Mouse (Mus musculus) T-helper 2 cell (primary cell): Measurements from ENCODE around the gene Gpc1.

Experiments
- in situ Hi-C: fragments of 300-600 bp; cut with MboI, MseI; formaldehyde crosslinking; loops from one replicate; pipeline ENCODE4 v1.15.1; 2025; ENCODE audit warnings: high pct_unique_total_duplicates

Gene Gpc1

DNA sequence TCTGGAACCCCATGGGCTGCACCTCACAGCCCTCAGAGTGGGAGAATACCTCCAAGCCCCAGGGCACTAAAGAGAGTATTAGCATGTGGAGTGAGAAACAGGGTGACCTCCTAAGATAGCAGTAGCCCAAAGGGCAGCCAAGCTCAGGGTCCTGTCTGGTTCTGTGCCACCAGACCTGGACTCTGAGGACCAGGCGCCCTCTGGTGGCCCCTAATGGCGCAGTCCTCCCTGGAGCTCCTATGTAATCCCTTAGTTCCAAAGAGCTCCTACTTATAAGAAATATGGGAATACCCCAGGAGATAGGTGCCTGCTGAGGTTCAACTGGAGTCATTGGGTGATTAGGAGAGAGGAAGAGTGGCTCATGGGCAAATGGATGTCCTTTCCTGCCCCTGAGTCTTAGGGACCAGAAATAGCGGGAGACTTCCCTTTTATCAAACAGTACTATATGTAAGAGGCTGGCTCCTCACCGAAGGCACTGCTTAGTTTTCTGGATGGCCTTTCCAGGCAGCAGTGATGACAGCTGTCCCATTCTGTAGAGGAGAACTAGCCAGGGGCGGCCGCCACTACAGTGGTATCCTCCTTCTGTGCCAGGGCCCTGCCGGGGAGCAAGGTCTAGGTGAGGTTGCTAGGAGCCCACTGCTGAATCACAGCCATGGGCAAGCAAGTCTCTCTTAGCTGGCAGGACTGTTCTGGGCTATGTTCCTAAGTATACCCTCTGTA, 2.7 kb downstream of the Gpc1 start:
- in situ Hi-C loops = no loop called here

DNA sequence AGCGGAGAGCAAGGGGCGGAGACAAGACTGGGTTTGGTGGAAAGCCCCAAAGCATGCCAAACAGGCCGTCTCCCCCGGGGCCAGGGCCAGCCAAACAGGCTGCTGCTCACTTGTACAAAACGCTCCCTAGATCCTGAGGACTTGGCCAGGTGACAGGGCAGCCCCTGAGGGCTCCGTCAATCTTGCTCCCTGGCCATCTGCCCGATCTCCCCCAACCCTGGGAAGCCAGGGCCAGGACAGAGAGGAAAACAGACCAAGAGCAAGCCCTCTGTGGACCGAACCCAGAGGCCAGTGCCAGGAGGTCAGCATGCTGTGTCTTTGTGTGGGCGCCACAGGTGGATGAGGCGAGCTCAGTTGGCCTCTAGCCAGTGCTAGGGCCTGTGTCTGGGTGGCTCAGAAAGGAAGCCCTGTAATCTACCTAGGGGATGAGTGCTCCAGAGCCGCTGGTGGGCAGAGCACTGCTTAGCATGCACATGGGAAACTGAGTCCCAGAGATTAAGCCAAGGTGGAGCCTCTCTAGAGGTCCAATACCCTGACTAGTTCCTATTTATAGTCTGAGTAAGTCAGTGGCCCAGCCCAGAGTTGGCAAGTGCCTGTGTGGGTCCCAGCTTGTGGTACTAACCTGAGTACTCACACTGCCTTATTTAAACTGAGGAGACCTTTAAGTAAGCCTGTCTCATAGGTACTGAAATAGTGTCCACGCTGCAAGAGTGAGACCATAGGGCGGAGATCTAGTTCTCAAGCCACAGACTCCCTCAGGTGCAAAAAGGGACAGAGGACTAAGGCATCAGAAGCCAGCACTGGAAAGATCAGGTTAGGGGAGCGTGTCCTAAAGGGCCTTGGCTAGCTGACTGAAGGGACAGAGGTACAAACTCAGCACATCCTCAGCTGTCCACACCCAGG, 6.7 kb downstream of the Gpc1 start:
- in situ Hi-C loops = no loop called here

DNA sequence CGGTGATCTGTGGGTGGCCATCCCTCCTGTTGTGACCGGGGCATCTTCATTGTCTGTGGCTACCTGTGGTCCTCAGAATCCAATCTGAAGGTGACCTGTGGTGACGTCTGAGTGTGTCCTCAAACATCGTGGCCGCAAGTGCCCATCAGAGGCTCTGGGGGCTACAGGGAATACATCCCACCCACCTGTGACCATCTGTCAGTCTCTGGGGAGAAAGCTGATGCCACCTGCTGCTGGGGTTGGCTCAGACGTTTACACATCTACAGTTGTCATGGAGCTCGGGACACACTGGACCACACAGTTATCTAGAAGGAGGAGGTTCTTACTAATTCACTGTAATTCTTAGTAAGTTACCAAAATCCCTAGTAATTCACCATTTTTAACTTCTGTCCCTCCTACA, 7.8 kb downstream of the Gpc1 start:
- in situ Hi-C loops = no loop called here

DNA sequence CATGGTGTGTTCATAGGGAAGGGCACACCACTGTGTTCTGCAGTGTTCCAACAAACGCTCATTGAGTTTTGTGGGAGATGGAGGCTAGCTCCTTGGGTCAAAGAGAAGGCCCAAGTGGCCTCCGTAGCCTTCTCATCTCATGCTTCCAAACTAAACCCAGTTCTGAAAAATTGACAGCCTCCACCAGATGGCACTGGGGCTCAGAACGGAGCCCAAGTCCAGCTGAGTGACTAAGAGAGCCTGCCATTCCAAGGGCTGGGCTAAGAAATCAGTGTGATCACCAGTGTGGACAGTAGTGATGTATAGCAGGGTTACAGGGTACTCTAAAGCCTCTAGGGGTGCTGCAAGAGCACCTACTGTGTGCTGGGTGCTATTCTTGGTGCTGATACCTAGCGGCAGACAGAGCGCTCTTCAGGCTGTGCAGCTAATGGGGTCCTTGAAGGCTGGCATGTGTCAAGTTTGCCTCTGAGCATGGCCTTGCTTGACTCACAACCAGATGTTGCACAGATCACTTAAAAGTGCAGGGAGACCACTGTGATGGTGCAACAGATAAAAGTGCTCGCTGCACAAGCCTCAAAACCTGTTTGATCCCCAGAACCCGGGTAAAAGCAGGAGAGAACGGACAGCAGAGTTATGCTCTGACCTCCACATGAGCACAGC, 8.9 kb downstream of the Gpc1 start:
- in situ Hi-C loops = no loop called here

DNA sequence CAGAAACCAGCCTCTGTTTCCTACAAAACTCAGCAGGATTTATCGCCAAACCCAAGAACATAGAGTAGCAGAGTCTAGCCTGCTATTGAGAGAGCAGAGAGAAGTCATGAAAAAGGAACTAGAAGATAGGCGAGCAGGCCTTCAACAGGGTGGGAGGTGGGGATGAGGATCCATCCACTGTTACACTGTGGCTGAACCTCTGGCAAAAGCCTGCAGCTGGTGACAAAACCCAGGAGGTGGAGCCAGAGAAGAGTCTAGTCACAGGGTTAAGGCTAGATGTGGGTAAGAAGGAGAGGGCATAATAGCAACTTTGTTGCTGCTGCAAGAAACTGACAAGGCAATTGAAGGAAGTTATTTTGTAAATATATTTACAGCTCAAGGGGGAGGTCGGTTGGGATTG, 10.0 kb downstream of the Gpc1 start:
- in situ Hi-C loops = no loop called here

DNA sequence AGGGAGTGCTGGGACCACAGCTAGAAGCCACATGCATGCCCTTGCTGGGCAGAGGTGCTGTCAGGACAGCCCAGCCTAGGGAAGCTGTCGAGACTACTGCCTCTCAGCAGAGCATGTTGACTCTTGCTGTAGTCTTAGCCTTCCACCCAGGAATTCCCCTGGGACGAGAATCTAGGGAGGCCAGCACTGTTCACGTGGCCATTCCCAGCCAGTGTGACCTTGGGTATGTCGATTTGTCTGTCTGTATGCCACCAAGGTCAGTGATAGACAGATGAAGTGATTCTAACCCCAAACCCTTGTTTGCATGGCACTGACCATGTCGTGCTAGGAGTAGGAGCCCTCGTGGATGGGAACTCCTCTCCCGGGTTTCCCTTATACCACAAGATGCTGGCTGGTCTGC, 14.4 kb downstream of the Gpc1 start:
- in situ Hi-C loops = no loop called here

DNA sequence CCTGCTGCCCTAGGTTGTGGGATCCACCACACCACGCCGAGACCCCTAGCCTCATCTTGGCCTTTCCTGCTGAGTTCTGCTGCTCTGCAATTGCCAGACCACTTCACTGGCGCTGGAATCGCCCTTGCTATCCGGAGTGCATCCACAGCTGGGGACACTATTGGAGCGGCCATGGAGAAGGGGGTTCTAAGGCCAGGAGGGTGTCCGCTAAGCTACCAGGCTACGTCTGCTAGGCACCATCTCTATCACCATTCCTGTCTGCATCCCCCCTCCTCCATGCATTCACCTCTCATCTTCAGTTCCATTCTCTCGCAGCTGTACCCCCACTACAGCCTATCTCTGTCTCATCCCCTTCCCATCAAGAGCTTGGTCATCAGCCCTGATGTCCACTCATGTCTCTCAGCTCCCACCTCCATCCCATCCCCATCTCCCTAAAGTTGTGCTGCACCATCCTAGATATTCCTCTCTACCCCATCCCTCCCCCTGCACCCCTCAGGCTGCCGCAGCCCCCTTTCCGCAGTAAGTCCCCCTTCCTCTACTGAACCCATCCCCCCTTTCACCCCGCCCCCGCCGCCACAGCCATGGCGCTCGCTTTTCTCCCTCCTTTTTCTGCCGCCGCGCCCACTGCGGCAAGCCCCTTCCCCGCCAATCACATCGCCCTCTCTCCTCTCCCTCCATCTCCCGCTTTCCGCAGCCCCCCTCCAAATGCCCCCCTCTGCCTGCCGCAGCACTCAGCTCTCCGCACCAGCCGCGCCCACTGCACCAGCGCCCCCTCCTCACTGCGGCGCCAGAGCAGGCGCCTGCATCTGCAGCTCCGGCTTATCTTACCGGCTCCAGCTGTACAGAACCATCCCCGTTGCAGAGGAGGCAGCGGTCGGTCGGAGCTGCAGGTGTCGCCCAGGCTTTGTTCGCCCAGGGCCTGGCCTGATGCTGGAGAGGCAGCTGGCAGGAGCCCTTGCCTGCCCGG, 16.7 kb downstream of the Gpc1 start:
- in situ Hi-C loops = no loop called here

DNA sequence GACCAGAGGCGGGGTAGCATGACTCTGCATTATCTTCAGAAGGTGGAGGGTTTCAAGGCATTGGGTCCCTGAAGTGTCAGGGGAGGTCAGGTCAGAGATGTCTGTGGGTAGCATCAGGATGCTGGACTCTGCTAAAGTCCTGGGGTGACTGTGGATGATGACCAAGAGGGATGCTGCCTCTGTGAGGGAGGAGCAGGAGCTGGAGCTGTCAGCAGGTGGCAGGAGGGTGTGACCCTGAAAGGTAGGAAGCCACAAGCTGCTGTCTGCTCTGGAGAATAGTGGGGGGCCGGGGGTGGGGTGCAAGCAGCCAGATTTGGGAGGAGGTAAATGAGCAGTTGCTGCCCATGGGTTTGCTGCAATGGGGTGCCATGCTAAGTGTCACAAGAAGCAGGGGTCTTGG, 18.0 kb downstream of the Gpc1 start:
- in situ Hi-C loops = no loop called here

DNA sequence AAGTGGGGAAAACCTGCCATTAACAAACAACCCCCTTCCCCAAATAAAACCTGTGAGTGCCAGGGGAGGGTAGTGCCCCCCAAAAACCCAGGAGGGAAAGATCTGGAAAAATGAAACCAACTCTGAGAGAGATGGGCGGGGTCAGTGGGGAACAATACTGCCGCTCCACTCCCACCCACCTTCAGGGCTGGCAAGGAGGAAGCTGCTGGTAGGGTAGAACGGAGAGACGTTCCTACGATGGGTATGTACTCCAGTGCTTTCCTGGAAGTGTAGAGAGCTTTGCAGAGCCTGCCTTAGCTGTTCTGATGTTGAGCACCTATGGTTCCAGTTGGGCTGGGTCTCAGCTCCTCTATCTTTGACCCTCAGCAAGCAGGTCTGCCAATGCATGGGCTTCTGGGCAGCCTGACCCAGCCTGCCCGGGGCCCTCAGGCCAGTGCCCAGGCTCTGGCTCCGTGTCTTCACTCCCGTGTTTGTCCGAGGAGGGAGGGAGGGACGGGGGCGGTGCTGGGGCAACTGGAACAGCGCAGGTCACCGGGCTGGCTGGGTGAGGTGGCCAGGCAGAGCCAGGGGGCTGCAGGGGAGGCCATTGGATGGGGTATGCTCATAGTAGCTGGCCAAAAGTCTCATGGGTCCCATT, 18.6 kb downstream of the Gpc1 start:
- in situ Hi-C loops = no loop called here

DNA sequence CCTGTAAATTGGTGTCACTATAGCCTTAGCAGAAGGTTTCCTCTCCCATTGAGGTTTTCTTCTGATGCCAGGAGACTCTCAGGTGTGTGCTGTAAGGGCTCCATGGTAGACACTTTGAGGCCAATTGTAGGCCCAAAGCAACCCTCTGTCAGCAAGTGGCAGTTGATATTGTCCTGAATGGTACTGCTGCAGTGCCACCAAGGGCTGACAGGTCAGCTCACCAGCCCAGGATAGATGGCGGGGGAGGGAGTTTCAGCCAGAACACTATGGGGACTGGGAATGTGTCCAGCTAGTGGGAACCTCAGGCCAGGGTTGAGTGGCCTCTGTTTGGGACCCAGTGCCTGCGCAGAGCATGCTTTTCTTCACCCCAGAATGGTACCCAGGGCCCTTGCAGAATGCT, 21.0 kb downstream of the Gpc1 start:
- in situ Hi-C loops = no loop called here

DNA sequence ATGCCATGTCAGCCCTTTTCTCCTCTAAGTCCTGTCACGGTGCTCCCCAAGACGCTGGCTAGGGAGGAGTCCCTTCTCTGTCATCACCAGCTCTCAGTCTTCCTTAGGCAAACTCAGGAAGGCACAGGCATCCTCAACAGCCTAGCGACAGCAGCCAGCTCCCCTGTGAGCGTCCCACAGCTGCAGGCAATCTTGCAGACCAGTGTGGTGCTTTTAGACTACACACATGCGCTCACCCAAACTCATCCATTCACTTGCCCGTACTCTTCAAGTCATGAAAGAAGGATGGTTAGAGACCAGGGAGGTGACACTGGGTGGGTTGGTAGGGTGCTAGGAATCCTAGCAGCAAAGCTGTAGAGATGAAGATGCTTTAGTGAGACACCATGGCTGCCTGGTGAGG, 30.1 kb downstream of the Gpc1 start:
- in situ Hi-C loops = no loop called here

DNA sequence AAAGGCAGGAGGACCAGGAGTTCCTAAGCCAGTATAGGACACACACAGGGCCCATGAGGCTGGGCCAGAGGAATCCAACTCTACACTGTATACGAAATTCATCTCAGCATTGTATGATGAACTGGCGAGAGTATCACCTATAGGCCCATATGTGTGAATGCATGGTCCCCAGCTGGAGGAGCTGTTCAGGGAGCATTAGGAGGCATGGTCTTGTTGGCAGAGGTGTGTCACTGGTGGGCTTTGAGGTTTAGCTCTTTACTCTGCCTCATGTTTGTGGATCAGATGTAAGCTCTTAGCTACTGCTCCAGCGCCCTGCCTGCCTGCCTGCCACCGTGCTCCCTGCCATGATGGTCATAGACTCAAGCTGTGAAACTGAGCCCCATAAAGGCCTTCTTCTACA, 31.8 kb downstream of the Gpc1 start:
- in situ Hi-C loops = no loop called here

DNA sequence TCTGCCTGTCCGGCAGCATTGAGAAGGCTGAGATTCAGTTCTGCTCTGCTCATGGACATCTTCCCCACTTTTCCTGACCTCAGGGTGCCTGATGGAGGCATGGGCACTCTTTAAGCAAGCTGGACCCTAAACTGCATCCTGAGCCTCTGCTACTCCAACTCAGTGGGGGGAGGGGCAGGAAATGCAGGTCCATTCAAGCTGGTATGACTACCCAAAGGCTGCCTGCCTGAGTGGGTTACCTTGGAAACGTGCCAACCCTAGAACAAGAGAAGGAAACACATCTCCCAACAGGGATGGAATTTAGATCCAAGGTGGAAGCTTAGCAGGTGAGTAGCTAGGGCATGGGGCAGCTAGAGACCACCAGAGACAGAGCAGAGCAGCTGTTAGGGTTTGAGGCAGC, 34.7 kb downstream of the Gpc1 start:
- in situ Hi-C loops = no loop called here

DNA sequence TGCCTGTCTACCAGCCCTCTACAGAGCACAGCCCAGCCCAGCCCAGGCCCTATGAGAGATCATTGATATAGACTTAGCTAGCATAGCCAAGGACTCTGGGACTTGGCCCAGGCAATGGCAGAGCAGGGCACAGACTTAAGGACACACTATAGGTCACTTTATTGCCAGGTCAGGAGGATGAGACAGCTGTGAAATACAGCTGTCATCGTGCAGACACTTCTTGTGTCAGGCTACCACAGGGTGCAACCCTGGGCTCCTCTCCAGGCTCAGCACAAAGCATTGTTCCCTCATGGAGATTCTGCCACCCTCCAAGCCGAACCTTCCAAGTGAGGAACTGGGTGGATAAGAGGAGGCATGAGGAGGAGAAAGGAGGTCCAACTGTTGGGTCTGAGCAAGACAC, 38.5 kb downstream of the Gpc1 start:
- in situ Hi-C loops = no loop called here

DNA sequence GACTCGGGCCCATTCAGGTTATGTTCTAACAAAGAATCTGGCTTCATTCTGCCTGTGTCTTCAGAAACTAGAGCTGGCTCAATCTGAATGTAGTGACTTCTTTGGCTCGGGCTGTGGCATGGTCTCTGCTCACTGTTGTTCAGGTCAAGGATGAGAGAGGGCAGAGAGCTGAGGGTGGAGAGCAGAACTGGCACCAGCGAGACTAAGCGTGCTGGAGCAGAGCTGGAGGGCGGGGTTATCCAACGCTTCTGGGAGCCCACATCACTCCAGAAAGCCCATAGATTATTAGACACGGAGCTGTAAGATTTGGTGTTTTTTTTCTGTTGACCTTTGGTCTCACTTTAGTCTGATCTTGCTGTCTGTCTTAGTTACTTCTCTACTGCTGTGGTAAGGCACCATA, 41.2 kb downstream of the Gpc1 start:
- in situ Hi-C loops = no loop called here

DNA sequence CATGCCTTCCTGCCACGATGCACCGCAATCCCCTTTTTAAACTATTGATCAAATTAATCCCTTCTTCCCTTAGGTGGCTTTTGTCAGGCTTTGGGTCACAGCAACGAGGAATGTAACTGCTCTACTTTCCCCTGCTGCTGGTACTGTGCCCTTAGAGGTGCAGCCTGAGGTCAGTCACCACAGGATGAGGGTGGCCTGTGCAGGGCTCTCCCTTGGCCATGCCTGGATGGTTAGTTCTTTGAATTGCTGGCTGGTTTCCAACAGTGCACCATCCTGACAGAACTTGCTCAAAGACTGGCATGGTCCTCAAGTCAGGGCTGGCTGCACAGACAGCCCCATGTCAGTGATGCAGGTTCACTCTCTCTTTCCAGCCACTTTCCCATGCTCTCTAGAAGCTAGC, 42.6 kb downstream of the Gpc1 start:
- in situ Hi-C loops = no loop called here

DNA sequence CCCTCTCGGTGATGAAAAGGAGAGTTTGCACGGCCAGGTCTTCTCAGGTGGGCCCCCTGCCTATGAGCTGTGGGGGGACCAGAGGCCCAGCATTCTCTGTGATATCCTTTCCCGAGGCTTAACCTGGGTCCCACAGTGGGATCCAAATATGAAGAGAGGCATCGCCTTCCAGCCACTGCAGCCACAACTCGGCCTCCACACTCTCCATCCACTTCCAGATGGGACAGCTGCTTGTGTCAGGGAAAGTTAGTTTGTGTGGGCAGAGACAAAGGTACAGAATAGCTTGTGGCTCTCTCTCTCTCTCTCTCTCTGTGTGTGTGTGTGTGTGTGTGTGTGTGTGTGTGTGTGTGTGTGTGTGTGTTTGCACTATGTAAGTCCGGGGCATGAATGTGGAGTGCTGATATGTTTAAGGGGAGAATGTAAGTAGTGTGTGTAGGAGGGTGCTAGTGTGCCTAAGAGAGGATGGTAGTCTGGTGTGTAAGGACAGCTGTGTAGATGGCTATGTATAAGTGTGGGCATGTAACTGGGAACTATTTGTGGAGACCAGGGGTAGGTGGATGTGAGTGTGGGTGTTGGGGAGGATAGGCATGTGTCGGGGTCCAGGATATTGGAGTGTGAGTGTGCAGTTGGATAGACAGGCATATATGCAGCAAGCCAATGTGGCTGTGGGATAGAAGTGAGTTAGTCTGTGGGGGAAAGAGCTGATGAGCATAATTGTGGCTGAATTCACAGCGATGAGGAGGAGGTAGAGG, 44.1 kb downstream of the Gpc1 start:
- in situ Hi-C loops = no loop called here

DNA sequence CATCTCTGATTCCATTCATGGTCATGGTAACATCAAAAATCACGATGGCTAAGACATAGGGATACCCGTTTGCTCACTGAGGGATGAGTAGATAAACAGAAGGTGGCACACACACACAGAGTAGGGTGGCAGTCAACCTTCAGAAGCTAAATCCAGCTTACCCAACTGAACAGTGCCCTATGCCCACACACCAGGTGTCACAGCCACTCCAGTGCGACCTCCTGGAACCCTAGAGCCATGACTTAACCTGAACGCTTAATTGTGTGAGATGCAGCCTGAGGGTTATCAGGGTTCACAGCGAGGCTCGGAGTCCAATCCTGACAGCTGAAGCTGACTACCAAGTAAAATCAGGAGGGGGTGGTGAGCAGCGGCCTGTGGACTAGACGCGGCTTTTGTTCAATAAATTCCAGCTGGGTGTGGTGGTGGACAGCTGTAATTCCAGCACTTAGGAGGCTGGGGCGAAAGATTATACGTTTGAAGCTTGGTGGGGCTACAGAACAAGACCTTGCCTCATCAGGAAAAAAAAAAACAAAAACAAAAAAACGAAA, 46.1 kb downstream of the Gpc1 start:
- in situ Hi-C loops = no loop called here

DNA sequence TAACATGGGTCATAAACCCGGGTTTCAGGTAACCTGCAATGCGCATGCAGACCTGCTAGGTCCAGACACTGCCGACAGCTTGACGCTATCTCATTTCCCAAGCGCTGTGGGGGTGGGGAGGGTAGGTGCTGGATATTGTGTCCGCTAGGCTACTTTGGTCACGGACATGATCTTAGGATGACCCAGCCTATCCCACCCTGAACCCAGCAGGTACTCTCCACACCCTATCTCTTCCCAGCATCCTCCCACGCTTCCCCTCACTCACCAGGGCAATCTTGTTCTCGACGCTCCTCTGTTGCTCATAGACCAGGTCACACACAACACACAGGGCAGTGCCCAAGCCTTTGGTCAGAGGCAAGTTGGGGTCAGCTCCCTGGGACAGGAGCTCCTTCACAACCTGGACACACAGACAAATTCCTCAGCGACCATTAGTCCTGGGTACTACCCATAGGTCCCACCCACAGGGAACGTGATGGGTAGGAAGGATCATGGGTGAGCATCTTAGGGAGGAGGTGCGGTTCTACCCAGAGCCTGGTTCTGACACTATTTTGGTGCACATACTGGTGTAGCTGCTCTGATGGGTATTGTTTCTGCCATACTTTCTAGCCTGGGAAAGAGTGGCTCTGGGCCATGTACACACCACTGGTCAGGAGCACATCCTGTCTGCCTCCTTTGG, 46.8 kb downstream of the Gpc1 start:
- in situ Hi-C loops = no loop called here
